Mouse (Mus musculus): ENCODE measurements around the gene Krtap5-5.
"Not testable (repeated sequence)": the region's sequence is repeated elsewhere in the genome, so short reads cannot be mapped to it uniquely, and the experiment has no call there.

- not testable (repeated sequence) for TF ChIP-seq POLR2A (IDR thresholded peaks at IDR 0.05; ENCODE audit: low read depth, low read length); CTCF (IDR thresholded peaks at IDR 0.05; ENCODE audit: borderline replicate concordance, insufficient read depth, low read length)
These were observed 44.5 kb upstream of the Krtap5-5 start, which contains the start of gene Gm4559 for GRCm38 (mm10) chr7:142274263-142274662.

All from embryonic fibroblast, embryonic 13.5 days (primary cell).